Mouse (Mus musculus): ENCODE data around the gene Nckap5l. TPM values are rescaled to one million over a fixed set of nuclear protein-coding genes. Genes with fewer than 3 reads are reported as not detected.

The Nckap5l gene
- polyA plus RNA-seq, 1 experiment = 3.1 TPM

GRCm38 (mm10) chr15:99440112-99440815 lies 17.3 kb downstream of the Nckap5l start:
- no peaks in the 10 kb centered on the region for H3K4me1 ChIP-seq (ENCODE audit: control insufficient read depth, insufficient read depth, low read length)
- no peak overlapping the region for H3K27ac ChIP-seq (ENCODE audit: insufficient read depth, low read depth, low read length)
- DNase-seq = no peak
- no peaks in the 10 kb centered on the region for H3K36me3 ChIP-seq (ENCODE audit: control insufficient read depth, insufficient read depth, low read length)
- WGBS = 55% methylated on average over 2 of the region's 2 CpGs
- TF ChIP-seq POLR2A (IDR thresholded peaks at IDR 0.05; ENCODE audit: low read depth, low read length) (no peak), CTCF (conservative IDR thresholded peaks at IDR 0.05; ENCODE audit: insufficient read depth, insufficient read length, low read depth, low read length) (no peak)
- H3K4me3 ChIP-seq (ENCODE audit: insufficient read depth, low read depth, low read length) = no peak overlapping the region
- H3K27me3 ChIP-seq (replicated peaks; ENCODE audit: control insufficient read depth, insufficient read depth, low read length) = no peaks in the 10 kb centered on the region

GRCm38 (mm10) chr15:99438966-99439698 lies 18.4 kb downstream of the Nckap5l start:
- no peak for TF ChIP-seq POLR2A (IDR thresholded peaks at IDR 0.05; ENCODE audit: low read depth, low read length)
- TF ChIP-seq CTCF (conservative IDR thresholded peaks at IDR 0.05; ENCODE audit: insufficient read depth, insufficient read length, low read depth, low read length) = no peak
- DNase-seq = no peak
- no peaks in the 10 kb centered on the region for H3K27me3 ChIP-seq (replicated peaks; ENCODE audit: control insufficient read depth, insufficient read depth, low read length)
- WGBS = 86% methylated on average over 8 of the region's 8 CpGs
- H3K27ac ChIP-seq (ENCODE audit: insufficient read depth, low read depth, low read length) = no peak overlapping the region
- H3K36me3 ChIP-seq (ENCODE audit: control insufficient read depth, insufficient read depth, low read length) = no peaks in the 10 kb centered on the region
- H3K4me3 ChIP-seq (ENCODE audit: insufficient read depth, low read depth, low read length) = no peak overlapping the region
- H3K4me1 ChIP-seq (ENCODE audit: control insufficient read depth, insufficient read depth, low read length) = no peaks in the 10 kb centered on the region

- H3K27me3 ChIP-seq (replicated peaks; ENCODE audit: control insufficient read depth, insufficient read depth, low read length) = no peaks in the 10 kb centered on the region
- no peak overlapping the region for H3K4me3 ChIP-seq (ENCODE audit: insufficient read depth, low read depth, low read length)
- DNase-seq = no peak
- TF ChIP-seq CTCF (conservative IDR thresholded peaks at IDR 0.05; ENCODE audit: insufficient read depth, insufficient read length, low read depth, low read length) = no peak
- TF ChIP-seq POLR2A (IDR thresholded peaks at IDR 0.05; ENCODE audit: low read depth, low read length) = no peak
- 47% methylated on average over 12 of the region's 12 CpGs for WGBS
- H3K4me1 ChIP-seq (ENCODE audit: control insufficient read depth, insufficient read depth, low read length) = peaks cover 3% of the 10 kb centered on the region; the same call in 1 of the 2 replicates
- H3K36me3 ChIP-seq (ENCODE audit: control insufficient read depth, insufficient read depth, low read length) = no peaks in the 10 kb centered on the region
- H3K27ac ChIP-seq (ENCODE audit: insufficient read depth, low read depth, low read length) = no peak overlapping the region
Observed at GRCm38 (mm10) chr15:99433913-99434312, 23.6 kb downstream of the Nckap5l start.

- 82% methylated on average over 16 of the region's 16 CpGs for WGBS
- peaks cover 3% of the 10 kb centered on the region; the same call in 1 of the 2 replicates for H3K4me1 ChIP-seq (ENCODE audit: control insufficient read depth, insufficient read depth, low read length)
- H3K27me3 ChIP-seq (replicated peaks; ENCODE audit: control insufficient read depth, insufficient read depth, low read length) = no peaks in the 10 kb centered on the region
- TF ChIP-seq CTCF (conservative IDR thresholded peaks at IDR 0.05; ENCODE audit: insufficient read depth, insufficient read length, low read depth, low read length) = no peak
- no peak for TF ChIP-seq POLR2A (IDR thresholded peaks at IDR 0.05; ENCODE audit: low read depth, low read length)
- H3K36me3 ChIP-seq (ENCODE audit: control insufficient read depth, insufficient read depth, low read length) = no peaks in the 10 kb centered on the region
- no peak overlapping the region for H3K27ac ChIP-seq (ENCODE audit: insufficient read depth, low read depth, low read length)
- DNase-seq = no peak
- H3K4me3 ChIP-seq (ENCODE audit: insufficient read depth, low read depth, low read length) = no peak overlapping the region
Observed at GRCm38 (mm10) chr15:99433081-99433718, 24.3 kb downstream of the Nckap5l start.

- TF ChIP-seq CTCF (conservative IDR thresholded peaks at IDR 0.05; ENCODE audit: insufficient read depth, insufficient read length, low read depth, low read length) (no peak), POLR2A (IDR thresholded peaks at IDR 0.05; ENCODE audit: low read depth, low read length) (no peak)
- peaks cover 3% of the 10 kb centered on the region; the same call in 1 of the 2 replicates for H3K4me1 ChIP-seq (ENCODE audit: control insufficient read depth, insufficient read depth, low read length)
- peak; percentile 40 for DNase-seq
- no peaks in the 10 kb centered on the region for H3K36me3 ChIP-seq (ENCODE audit: control insufficient read depth, insufficient read depth, low read length)
- H3K4me3 ChIP-seq (ENCODE audit: insufficient read depth, low read depth, low read length) = no peak overlapping the region
- no peaks in the 10 kb centered on the region for H3K27me3 ChIP-seq (replicated peaks; ENCODE audit: control insufficient read depth, insufficient read depth, low read length)
- 30% methylated on average over 8 of the region's 8 CpGs for WGBS
- H3K27ac ChIP-seq (ENCODE audit: insufficient read depth, low read depth, low read length) = no peak overlapping the region
Observed at GRCm38 (mm10) chr15:99431967-99432366, 25.6 kb downstream of the Nckap5l start.

GRCm38 (mm10) chr15:99431504-99431903 lies 26.0 kb downstream of the Nckap5l start:
- TF ChIP-seq CTCF (conservative IDR thresholded peaks at IDR 0.05; ENCODE audit: insufficient read depth, insufficient read length, low read depth, low read length) = no peak
- no peak for TF ChIP-seq POLR2A (IDR thresholded peaks at IDR 0.05; ENCODE audit: low read depth, low read length)
- H3K4me1 ChIP-seq (ENCODE audit: control insufficient read depth, insufficient read depth, low read length) = peaks cover 3% of the 10 kb centered on the region; the same call in 1 of the 2 replicates
- H3K27me3 ChIP-seq (replicated peaks; ENCODE audit: control insufficient read depth, insufficient read depth, low read length) = no peaks in the 10 kb centered on the region
- WGBS = 65% methylated on average over 7 of the region's 7 CpGs
- no peak overlapping the region for H3K27ac ChIP-seq (ENCODE audit: insufficient read depth, low read depth, low read length)
- no peak for DNase-seq
- no peak overlapping the region for H3K4me3 ChIP-seq (ENCODE audit: insufficient read depth, low read depth, low read length)
- H3K36me3 ChIP-seq (ENCODE audit: control insufficient read depth, insufficient read depth, low read length) = no peaks in the 10 kb centered on the region

- no peak for DNase-seq
- Histone ChIP-seq H3K27ac (ENCODE audit: insufficient read depth, low read depth, low read length) (no peak overlapping the region), H3K36me3 (ENCODE audit: control insufficient read depth, insufficient read depth, low read length) (no peaks in the 10 kb centered on the region), H3K4me1 (ENCODE audit: control insufficient read depth, insufficient read depth, low read length) (peaks cover 3% of the 10 kb centered on the region; the same call in 1 of the 2 replicates), H3K4me3 (ENCODE audit: insufficient read depth, low read depth, low read length) (no peak overlapping the region), H3K27me3 (replicated peaks; ENCODE audit: control insufficient read depth, insufficient read depth, low read length) (no peaks in the 10 kb centered on the region)
- 86% methylated on average over 10 of the region's 10 CpGs for WGBS
- no peak for TF ChIP-seq CTCF (conservative IDR thresholded peaks at IDR 0.05; ENCODE audit: insufficient read depth, insufficient read length, low read depth, low read length)
- TF ChIP-seq POLR2A (IDR thresholded peaks at IDR 0.05; ENCODE audit: low read depth, low read length) = no peak
Observed at GRCm38 (mm10) chr15:99431063-99431462, 26.5 kb downstream of the Nckap5l start.
